28 mouse cellular contexts compared by ENCODE assay signal in genomic region chr4:134518541-134518940, GRCm38 (mm10). TPM values are rescaled to one million over a fixed set of nuclear protein-coding genes. Genes with fewer than 3 reads are reported as not detected.
A peak's percentile ranks its signal among the peaks of the same experiment; 100 is the strongest.
DNase-seq lines count a peak whose midpoint lies in the region; ATAC-seq and TF ChIP-seq lines count a peak whose summit lies in the region.
"Had no signal": no experiment of that assay in that cellular context is flagged by ENCODE, and none has a peak within 500 bp of the region (broad histone marks: within the 10 kb centered on the region; RNA-seq: fewer than 3 reads in every experiment).

No protein-coding gene starts in this region.

- peaks cover 31% of the 10 kb centered on the region for H3K36me3 ChIP-seq in heart, embryonic 10.5 days
- H3K36me3 ChIP-seq in heart, embryonic 11.5 days (ENCODE audit: control insufficient read depth, insufficient read depth, low read length) = peaks cover 7% of the 10 kb centered on the region

- 0 out of 2 replicates have a peak overlapping the region, but pooled peaks have one; percentile 93 for H3K27ac ChIP-seq in heart, embryonic 10.5 days
- H3K27ac ChIP-seq in heart, embryonic 11.5 days (ENCODE audit: low read depth, low read length) = no peak overlapping the region
- H3K27ac ChIP-seq in layer of hippocampus, adult 2 months = 0 out of 2 replicates have a peak overlapping the region, but pooled peaks have one; percentile 8
- H3K27ac ChIP-seq: embryonic facial prominence, embryonic 13.5 days; embryonic facial prominence, embryonic 15.5 days; forebrain, embryonic 10.5 days; forebrain, embryonic 12.5 days had no signal

- no peak overlapping the region for H3K9ac ChIP-seq in heart, embryonic 11.5 days (ENCODE audit: low read depth, low read length)
- H3K9ac ChIP-seq: embryonic facial prominence, embryonic 13.5 days; embryonic facial prominence, embryonic 15.5 days; forebrain, embryonic 12.5 days had no signal

- WGBS in heart, embryonic 10.5 days = 93% methylated on average over 4 of the region's 4 CpGs
- WGBS in heart, embryonic 11.5 days (ENCODE audit: insufficient replicate concordance) = 94% methylated on average over 4 of the region's 4 CpGs

- no peaks in the 10 kb centered on the region for H3K27me3 ChIP-seq in heart, embryonic 10.5 days (ENCODE audit: insufficient read depth, poor library complexity, severe bottlenecking)
- no peaks in the 10 kb centered on the region for H3K27me3 ChIP-seq in heart, embryonic 11.5 days (ENCODE audit: control insufficient read depth, insufficient read depth, low read length)
- H3K27me3 ChIP-seq: CH12.LX; embryonic facial prominence, embryonic 13.5 days; embryonic facial prominence, embryonic 15.5 days; forebrain, embryonic 12.5 days; Patski had no signal

- peaks cover 44% of the 10 kb centered on the region for H3K4me1 ChIP-seq in heart, embryonic 10.5 days
- peaks cover 33% of the 10 kb centered on the region for H3K4me1 ChIP-seq in heart, embryonic 11.5 days (ENCODE audit: control insufficient read depth, insufficient read depth, low read length)
- H3K4me1 ChIP-seq: embryonic facial prominence, embryonic 13.5 days had no signal

- H3K9me3 ChIP-seq in heart, embryonic 10.5 days = no peaks in the 10 kb centered on the region
- H3K9me3 ChIP-seq in heart, embryonic 11.5 days (replicated peaks; ENCODE audit: control insufficient read depth, low read length) = no peaks in the 10 kb centered on the region
- H3K9me3 ChIP-seq: embryonic facial prominence, embryonic 13.5 days; embryonic facial prominence, embryonic 15.5 days; forebrain, embryonic 10.5 days; forebrain, embryonic 12.5 days; G1E had no signal

- no peak overlapping the region for H3K4me2 ChIP-seq in heart, embryonic 11.5 days
- H3K4me2 ChIP-seq: embryonic facial prominence, embryonic 13.5 days; embryonic facial prominence, embryonic 15.5 days; forebrain, embryonic 12.5 days had no signal

- no peak for DNase-seq in heart, embryonic 10.5 days (ENCODE audit: low spot score)
- DNase-seq in layer of hippocampus, adult 2 months (ENCODE audit: low spot score in 2 of 2) = peak in 1 of 2 experiments; percentile 55
- no peak for DNase-seq in layer of hippocampus, adult 8-10 months (ENCODE audit: low spot score in 2 of 2)
- DNase-seq in brain, adult 2 months (ENCODE audit: low read depth, low spot score) = peak; percentile 63
- DNase-seq: adrenal gland, adult 8-10 months; adrenal gland, postnatal 14 days; adrenal gland, postnatal 36 days; B cell, adult 2 months; cerebellum, adult 11 months; cerebellum, adult 18-20 months; cerebellum, adult 8-10 months; cerebellum, adult 9-11 months; cerebellum, postnatal 14 days; cerebellum, postnatal 36 days; embryo, embryonic 11 days had no signal

- TF ChIP-seq CTCF in layer of hippocampus, adult 2 months (conservative IDR thresholded peaks at IDR 0.05) = no peak

- no peak for ATAC-seq in heart, embryonic 11.5 days (replicated peaks; ENCODE audit: insufficient number of reproducible peaks, low FRiP score, low TSS enrichment)
- ATAC-seq: activated CD4-positive, CD25-positive, alpha-beta regulatory T cell, adult 4 months; CD4-positive, CD25-positive, alpha-beta regulatory T cell, adult 4 months; forebrain, embryonic 14.5 days; forebrain, embryonic 16.5 days; Patski had no signal

- H3K4me3 ChIP-seq in heart, embryonic 10.5 days = no peak overlapping the region
- H3K4me3 ChIP-seq in heart, embryonic 11.5 days (ENCODE audit: low read depth, low read length) = no peak overlapping the region
- H3K4me3 ChIP-seq in layer of hippocampus, adult 2 months = no peak overlapping the region
- H3K4me3 ChIP-seq: embryonic facial prominence, embryonic 13.5 days; embryonic facial prominence, embryonic 15.5 days; erythroblast, embryonic 14.5 days; forebrain, embryonic 10.5 days; forebrain, embryonic 12.5 days had no signal

RNA-seq across cellular contexts. Expression of gene Aunip, which starts 7.7 kb away (rescaled TPM):
- 16.1 and 17.2 TPM in 2 replicates for polyA plus RNA-seq in heart, embryonic 10.5 days (2016; fragmentation: Nextera tagmentation; extraction: Ambion mirVana)
- polyA plus RNA-seq in heart, embryonic 11.5 days (2014; fragmentation: Nextera tagmentation; extraction: Ambion mirVana) = 5.6 and 6.6 TPM in 2 replicates
- total RNA-seq in layer of hippocampus, adult 2 months (2021) = under 1 TPM; 0.56 to 0.67 TPM
- under 1 TPM in 3 of 4 experiments, not detected in 1; 0.25 to 0.85 (median 0.33) TPM for total RNA-seq in layer of hippocampus, adult 8-10 months (2022)

RNA-seq across cellular contexts. Expression of gene Mtfr1l, which starts 16.6 kb away (rescaled TPM):
- 155 and 166 TPM in 2 replicates for polyA plus RNA-seq in heart, embryonic 10.5 days (2016; fragmentation: Nextera tagmentation; extraction: Ambion mirVana)
- 167 and 177 TPM in 2 replicates for polyA plus RNA-seq in heart, embryonic 11.5 days (2014; fragmentation: Nextera tagmentation; extraction: Ambion mirVana)
- 10 to 100 TPM; 69.3 to 72.5 TPM for total RNA-seq in layer of hippocampus, adult 2 months (2021)
- 10 to 100 TPM; 65.9 to 74.2 (median 67.9) TPM for total RNA-seq in layer of hippocampus, adult 8-10 months (2022)

RNA-seq across cellular contexts. Expression of gene Paqr7, which starts 22.0 kb away (rescaled TPM):
- polyA plus RNA-seq in heart, embryonic 10.5 days (2016; fragmentation: Nextera tagmentation; extraction: Ambion mirVana) = 7.8 and 14.5 TPM in 2 replicates
- 4.2 and 4.8 TPM in 2 replicates for polyA plus RNA-seq in heart, embryonic 11.5 days (2014; fragmentation: Nextera tagmentation; extraction: Ambion mirVana)
- 10 to 100 TPM; 60.2 to 64.7 TPM for total RNA-seq in layer of hippocampus, adult 2 months (2021)
- total RNA-seq in layer of hippocampus, adult 8-10 months (2022) = 10 to 100 TPM; 55.4 to 75.1 (median 63.4) TPM
- polyA plus RNA-seq: erythroblast, embryonic 14.5 days had no signal

RNA-seq across cellular contexts. Expression of gene Selenon, which starts 33.4 kb away (rescaled TPM):
- polyA plus RNA-seq in heart, embryonic 10.5 days (2016; fragmentation: Nextera tagmentation; extraction: Ambion mirVana) = 8.0 and 9.0 TPM in 2 replicates
- 22.4 and 25.3 TPM in 2 replicates for polyA plus RNA-seq in heart, embryonic 11.5 days (2014; fragmentation: Nextera tagmentation; extraction: Ambion mirVana)
- total RNA-seq in layer of hippocampus, adult 2 months (2021) = 10 to 100 TPM; 17.3 to 19.7 TPM
- 10 to 100 TPM; 18.4 to 22.8 (median 21.2) TPM for total RNA-seq in layer of hippocampus, adult 8-10 months (2022)
- polyA plus RNA-seq: G1E had no signal

RNA-seq across cellular contexts. Expression of gene Stmn1, which starts 50.4 kb away (rescaled TPM):
- 838 and 1,170 TPM in 2 replicates for polyA plus RNA-seq in heart, embryonic 10.5 days (2016; fragmentation: Nextera tagmentation; extraction: Ambion mirVana)
- polyA plus RNA-seq in heart, embryonic 11.5 days (2014; fragmentation: Nextera tagmentation; extraction: Ambion mirVana) = 962 and 991 TPM in 2 replicates
- total RNA-seq in layer of hippocampus, adult 2 months (2021) = 100 to 1,000 TPM; 362 to 369 TPM
- 100 to 1,000 TPM; 367 to 422 (median 391) TPM for total RNA-seq in layer of hippocampus, adult 8-10 months (2022)
